ENCODE assay signal across 8 mouse cellular contexts in genomic region chr19:6941372-6942248, GRCm38 (mm10). TPM values are rescaled to one million over a fixed set of nuclear protein-coding genes. Genes with fewer than 3 reads are reported as not detected.
DNase-seq lines count a peak whose midpoint lies in the region; ATAC-seq and TF ChIP-seq lines count a peak whose summit lies in the region.

Bad (plus strand) TSS chr19:6941861.

- under 1% methylated on average over 82 of the region's 83 CpGs for WGBS in hindbrain, embryonic 16.5 days
- WGBS in macrophage (ENCODE audit: missing documents) = under 1% methylated on average over 81 of the region's 83 CpGs

- peaks cover 35% of the 10 kb centered on the region for H3K4me1 ChIP-seq in hindbrain, embryonic 16.5 days (ENCODE audit: control insufficient read depth, insufficient read depth, low read depth, low read length)

- peaks cover 17% of the 10 kb centered on the region for H3K79me2 ChIP-seq in macrophage (ENCODE audit: inconsistent target)

- DNase-seq in gastrocnemius, adult 2 months = peak; percentile 96
- peak; percentile 93 to 94 for DNase-seq in left cerebral cortex, adult 18-20 months (ENCODE audit: low spot score in 2 of 2)
- peak; percentile 94 for DNase-seq in retina, postnatal 7 days (ENCODE audit: low read depth, low spot score)
- DNase-seq in urinary bladder, adult 18-20 months (ENCODE audit: low spot score in 2 of 2) = peak; percentile 90 to 97

- peak; percentile 34 for TF ChIP-seq CTCF in gastrocnemius, adult 2 months (IDR thresholded peaks at IDR 0.05)

- H3K36me3 ChIP-seq in hindbrain, embryonic 16.5 days (ENCODE audit: control insufficient read depth, insufficient read depth, low read length) = no peaks in the 10 kb centered on the region
- H3K36me3 ChIP-seq in macrophage (ENCODE audit: inconsistent target) = peaks cover 5% of the 10 kb centered on the region; the same call in 1 of the 2 replicates

- H3K27ac ChIP-seq in gastrocnemius, adult 2 months = peak within 1 kb of the TSS; percentile 95
- H3K27ac ChIP-seq in hindbrain, embryonic 16.5 days (ENCODE audit: low read depth, low read length) = peak within 1 kb of the TSS; percentile 97
- peak within 1 kb of the TSS; percentile 90 for H3K27ac ChIP-seq in macrophage

- no peaks in the 10 kb centered on the region for H3K9me3 ChIP-seq in hindbrain, embryonic 16.5 days (ENCODE audit: control insufficient read depth, low read length)

- peak; percentile 65 for ATAC-seq in activated CD4-positive, CD25-positive, alpha-beta regulatory T cell, adult 4 months
- peak; percentile 76 for ATAC-seq in common myeloid progenitor, adult 5-6 weeks (replicated peaks; ENCODE audit: low read depth, poor library complexity, severe bottlenecking)
- peak; percentile 83 for ATAC-seq in hindbrain, embryonic 16.5 days

- peaks cover 3% of the 10 kb centered on the region; the same call in 1 of the 2 replicates for H3K27me3 ChIP-seq in hindbrain, embryonic 16.5 days (replicated peaks; ENCODE audit: control insufficient read depth, insufficient read depth, low read length)

- peak within 1 kb of the TSS; percentile 95 for H3K9ac ChIP-seq in hindbrain, embryonic 16.5 days (ENCODE audit: low read depth, low read length)

- intact Hi-C loops in gastrocnemius, adult 2 months (cut with DNase I) = loop anchor here (1.0 kb wide), 1 partner anchor 10 kb away; no protein-coding TSS in a partner anchor

- H3K4me3 ChIP-seq in gastrocnemius, adult 2 months = peak within 1 kb of the TSS; percentile 93
- H3K4me3 ChIP-seq in hindbrain, embryonic 16.5 days (ENCODE audit: low read length) = peak within 1 kb of the TSS; percentile 86
- H3K4me3 ChIP-seq in macrophage (ENCODE audit: inconsistent target) = peak within 1 kb of the TSS; percentile 87

- peak within 1 kb of the TSS; percentile 76 for H3K4me2 ChIP-seq in hindbrain, embryonic 16.5 days (ENCODE audit: low read length)

RNA-seq across cellular contexts. Expression of gene Bad, which starts in this region (rescaled TPM):
- 10 to 100 TPM; 42.6 to 60.5 TPM for polyA plus RNA-seq in activated CD4-positive, CD25-positive, alpha-beta regulatory T cell, adult 4 months (2017; shearing (Covaris generic))
- 36.4 and 72.3 TPM in 2 replicates for total RNA-seq in common myeloid progenitor, adult 5-6 weeks (2017)
- total RNA-seq in gastrocnemius, adult 2 months (2021) = 10 to 100 TPM; 10.8 to 14.4 TPM
- polyA plus RNA-seq in hindbrain, embryonic 16.5 days (2015; fragmentation: Nextera tagmentation; extraction: Ambion mirVana) = 96.0 and 109 TPM in 2 replicates
- 10 to 100 TPM; 39.0 to 40.5 TPM for total RNA-seq in left cerebral cortex, adult 18-20 months (2021)
- total RNA-seq in macrophage (2018; cell fraction: chromatin; rRNA removed) = 10 to 100 TPM in 20 of 26 experiments, 1 to 10 TPM in 6; 4.0 to 36.4 (median 20.2) TPM
- 10 to 100 TPM; 31.1 to 49.0 (median 39.7) TPM for total RNA-seq in macrophage (2018; cell fraction: cytosol; rRNA removed)
- 10 to 100 TPM in 21 of 26 experiments, 1 to 10 TPM in 5; 7.4 to 26.7 (median 14.3) TPM for total RNA-seq in macrophage (2018; cell fraction: nucleus; rRNA removed)
- polyA plus RNA-seq in macrophage (2018) = 40.5 to 63.3 TPM (median 50.1 TPM) in 3 replicates

Comparison
In these comparisons a context has a peak if more than half of its experiments do, and no peak if none do; other contexts are left out.
1. Peak in every context shown above with its lines: DNase-seq, ATAC-seq, H3K4me3 ChIP-seq and H3K27ac ChIP-seq.